Mouse (Mus musculus) frontal cortex, postnatal 36 days (tissue): ENCODE data around the gene Atxn2.
"Not testable (repeated sequence)": the region's sequence is repeated elsewhere in the genome, so short reads cannot be mapped to it uniquely, and the experiment has no call there.

Experiments
- DNase-seq, 2 experiments: peaks; one replicate each; pipeline ENCODE4 v3.0.0; 2022; ENCODE audit warnings: low spot score in 2 of 2

Gene Atxn2

GRCm38 (mm10) chr5:121834991-121835747, 124.0 kb downstream of the Atxn2 start:
- no peak for DNase-seq

- no peak for DNase-seq
Measured at GRCm38 (mm10) chr5:121835949-121836691, 125.0 kb downstream of the Atxn2 start.

- peak; percentile 78 to 81 for DNase-seq
Measured at GRCm38 (mm10) chr5:121836692-121837415, 125.7 kb downstream of the Atxn2 start.

- DNase-seq, result no peak
Measured at GRCm38 (mm10) chr5:121837441-121838340, 126.6 kb downstream of the Atxn2 start, which contains the start of gene Sh2b3. Sh2b3 (minus strand) TSS chr5:121837646.

GRCm38 (mm10) chr5:121838341-121839127, 127.4 kb downstream of the Atxn2 start:
- no peak for DNase-seq

- DNase-seq, result no peak
Measured at GRCm38 (mm10) chr5:121839128-121839473, 128.0 kb downstream of the Atxn2 start.

- no peak for DNase-seq
Measured at GRCm38 (mm10) chr5:121841516-121841915, 130.4 kb downstream of the Atxn2 start.

- no peak for DNase-seq
Measured at GRCm38 (mm10) chr5:121841973-121842372, 130.8 kb downstream of the Atxn2 start.

GRCm38 (mm10) chr5:121842665-121843118, 131.6 kb downstream of the Atxn2 start:
- DNase-seq, result peak; percentile 79 to 82

GRCm38 (mm10) chr5:121843138-121843905, 132.2 kb downstream of the Atxn2 start:
- DNase-seq, result no peak

- no peak for DNase-seq
Measured at GRCm38 (mm10) chr5:121845361-121845760, 134.2 kb downstream of the Atxn2 start.

- no peak for DNase-seq
Measured at GRCm38 (mm10) chr5:121846322-121846721, 135.2 kb downstream of the Atxn2 start.

GRCm38 (mm10) chr5:121847269-121847668, 136.1 kb downstream of the Atxn2 start:
- not testable (repeated sequence) for DNase-seq

GRCm38 (mm10) chr5:121848035-121848519, 136.9 kb downstream of the Atxn2 start:
- peak in 1 of 2 experiments; percentile 61 for DNase-seq

GRCm38 (mm10) chr5:121848743-121849142, 137.6 kb downstream of the Atxn2 start, which contains the start of gene Pheta1:
Pheta1 (plus strand) TSS chr5:121848984.
- DNase-seq, result peak; percentile 87 to 89

GRCm38 (mm10) chr5:121849478-121850349, 138.6 kb downstream of the Atxn2 start:
- DNase-seq, result no peak

GRCm38 (mm10) chr5:121853368-121854051, 142.4 kb downstream of the Atxn2 start:
- no peak for DNase-seq

- no peak for DNase-seq
Measured at GRCm38 (mm10) chr5:121854768-121855167, 143.6 kb downstream of the Atxn2 start.
